Mouse (Mus musculus): ENCODE results near the gene Gm17689. TPM values are rescaled to one million over a fixed set of nuclear protein-coding genes. Genes with fewer than 3 reads are reported as not detected.

Gene Gm17689
- total RNA-seq (2023): not detected

GRCm38 (mm10) chr9:36582535-36582934 is at the start of gene Gm17689:
Gm17689 (minus strand) TSS chr9:36582635.

GRCm38 (mm10) chr9:36541863-36542262 is 40.6 kb downstream of the Gm17689 start, which contains the start of gene Gm5615:
Gm5615 (minus strand) TSS chr9:36541963.

Other genes starting within 250 kb of the Gm17689 start
- gene Gm7257, start 150.8 kb downstream of the Gm17689 start, total RNA-seq (2023): not detected
- not detected for gene Gm9513, start 107.0 kb downstream of the Gm17689 start, total RNA-seq (2023)
- gene Gm5615, start 40.7 kb downstream of the Gm17689 start, total RNA-seq (2023): not detected
- not detected for gene A630095E13Rik, start 60.7 kb upstream of the Gm17689 start, total RNA-seq (2023)
- not detected for gene Acrv1, start 110.6 kb upstream of the Gm17689 start, total RNA-seq (2023)
- gene Chek1, start 144.4 kb upstream of the Gm17689 start, total RNA-seq (2023): 10 to 100 TPM in 1 of 2 experiments, 1 to 10 TPM in 1; 9.6 to 12.6 TPM
- gene Stt3a, start 185.0 kb upstream of the Gm17689 start, total RNA-seq (2023): 100 to 1,000 TPM; 130 to 132 TPM
- gene Ei24, start 214.8 kb upstream of the Gm17689 start, total RNA-seq (2023): 10 to 100 TPM; 21.5 to 24.8 TPM
- not detected for gene Fez1, start 239.2 kb upstream of the Gm17689 start, total RNA-seq (2023)

Data from neutrophil, adult 59 days (primary cell).